ENCODE assay signal across 25 mouse cellular contexts in genomic region chr6:77120926-77121325, GRCm38 (mm10).
DNase-seq lines count a peak whose midpoint lies in the region; ATAC-seq lines count a peak whose summit lies in the region.
"Had no signal": no experiment of that assay in that cellular context is flagged by ENCODE, and none has a peak within 500 bp of the region (broad histone marks: within the 10 kb centered on the region; RNA-seq: fewer than 3 reads in every experiment).

No protein-coding gene starts in this region.

- no peak overlapping the region for H3K9ac ChIP-seq in forebrain, embryonic 11.5 days (ENCODE audit: low read length)
- H3K9ac ChIP-seq: embryonic facial prominence, embryonic 12.5 days; embryonic facial prominence, embryonic 15.5 days; forebrain, embryonic 13.5 days; heart, embryonic 13.5 days; hindbrain, embryonic 12.5 days; intestine, embryonic 15.5 days had no signal

- 89% methylated on average over 2 of the region's 2 CpGs for WGBS in forebrain, embryonic 10.5 days
- 85% methylated on average over 2 of the region's 2 CpGs for WGBS in forebrain, embryonic 11.5 days

- no peak overlapping the region for H3K4me3 ChIP-seq in forebrain, embryonic 10.5 days
- H3K4me3 ChIP-seq in forebrain, embryonic 11.5 days (ENCODE audit: low read depth, low read length), result no peak overlapping the region
- H3K4me3 ChIP-seq: embryonic facial prominence, embryonic 12.5 days; embryonic facial prominence, embryonic 15.5 days; forebrain, embryonic 13.5 days; gastrocnemius, adult 2 months; heart, adult 2 months; heart, embryonic 10.5 days; heart, embryonic 13.5 days; hindbrain, embryonic 12.5 days; intestine, embryonic 15.5 days had no signal

- intact Hi-C loops in left cerebral cortex, postnatal 14 days (cut with DNase I), result no loop called here

- no peaks in the 10 kb centered on the region for H3K36me3 ChIP-seq in forebrain, embryonic 10.5 days (replicated peaks)
- H3K36me3 ChIP-seq in forebrain, embryonic 11.5 days (ENCODE audit: control insufficient read depth, insufficient read depth, low read length), result no peaks in the 10 kb centered on the region
- H3K36me3 ChIP-seq: embryonic facial prominence, embryonic 12.5 days; embryonic facial prominence, embryonic 15.5 days; heart, embryonic 10.5 days; heart, embryonic 13.5 days; hindbrain, embryonic 12.5 days; intestine, embryonic 15.5 days had no signal

- H3K27ac ChIP-seq in forebrain, embryonic 10.5 days, result peak overlapping the region; percentile 9; the same call in 1 of the 2 replicates
- H3K27ac ChIP-seq in forebrain, embryonic 11.5 days (ENCODE audit: low read depth, low read length), result no peak overlapping the region
- H3K27ac ChIP-seq: embryonic facial prominence, embryonic 12.5 days; embryonic facial prominence, embryonic 15.5 days; forebrain, embryonic 13.5 days; gastrocnemius, adult 2 months; heart, adult 2 months; heart, embryonic 10.5 days; heart, embryonic 13.5 days; hindbrain, embryonic 12.5 days; intestine, embryonic 15.5 days had no signal

- H3K4me2 ChIP-seq in forebrain, embryonic 11.5 days (ENCODE audit: low read depth, low read length, severe bottlenecking), result no peak overlapping the region
- H3K4me2 ChIP-seq: embryonic facial prominence, embryonic 12.5 days; embryonic facial prominence, embryonic 15.5 days; forebrain, embryonic 13.5 days; heart, embryonic 13.5 days; hindbrain, embryonic 12.5 days; intestine, embryonic 15.5 days had no signal

- H3K4me1 ChIP-seq in forebrain, embryonic 10.5 days, result peaks cover 16% of the 10 kb centered on the region
- H3K4me1 ChIP-seq in forebrain, embryonic 11.5 days (replicated peaks; ENCODE audit: control insufficient read depth, insufficient read depth, low read length), result no peaks in the 10 kb centered on the region
- H3K4me1 ChIP-seq: embryonic facial prominence, embryonic 12.5 days; embryonic facial prominence, embryonic 15.5 days; forebrain, embryonic 13.5 days; heart, embryonic 10.5 days; heart, embryonic 13.5 days; hindbrain, embryonic 12.5 days; intestine, embryonic 15.5 days had no signal

- H3K27me3 ChIP-seq in forebrain, embryonic 10.5 days (ENCODE audit: poor library complexity, severe bottlenecking), result no peaks in the 10 kb centered on the region
- no peaks in the 10 kb centered on the region for H3K27me3 ChIP-seq in forebrain, embryonic 11.5 days (ENCODE audit: control insufficient read depth, insufficient read depth, low read length)
- H3K27me3 ChIP-seq: embryonic facial prominence, embryonic 12.5 days; embryonic facial prominence, embryonic 15.5 days; forebrain, embryonic 13.5 days; heart, embryonic 13.5 days; hindbrain, embryonic 12.5 days; intestine, embryonic 15.5 days had no signal

- no peak for DNase-seq in forebrain, embryonic 10.5 days (ENCODE audit: extremely low spot score, low spot score)
- no peak for DNase-seq in forebrain, embryonic 11.5 days (ENCODE audit: low spot score)
- peak; percentile 11 for DNase-seq in heart, adult 11 months
- no peak for DNase-seq in heart, adult 18-20 months
- peak; percentile 12 to 21 for DNase-seq in left cerebral cortex, postnatal 14 days (ENCODE audit: low spot score in 2 of 2)
- DNase-seq in left cerebral cortex, adult 11 months (ENCODE audit: low spot score), result no peak
- DNase-seq in right cerebral cortex, postnatal 36 days (ENCODE audit: low spot score in 2 of 2), result peak; percentile 12 to 23
- no peak for DNase-seq in right cerebral cortex, postnatal 14 days
- DNase-seq: adrenal gland, postnatal 10 days; adrenal gland, postnatal 36 days; cerebellum, adult 11 months; gastrocnemius, adult 2 months; gastrocnemius, postnatal 14 days; heart, adult 2 months; heart, postnatal 14 days; heart, postnatal 4 days had no signal

- H3K9me3 ChIP-seq in forebrain, embryonic 10.5 days, result no peaks in the 10 kb centered on the region
- H3K9me3 ChIP-seq in forebrain, embryonic 11.5 days (ENCODE audit: control insufficient read depth, low read length), result no peaks in the 10 kb centered on the region
- H3K9me3 ChIP-seq: embryonic facial prominence, embryonic 12.5 days; embryonic facial prominence, embryonic 15.5 days; forebrain, embryonic 13.5 days; heart, embryonic 10.5 days; heart, embryonic 13.5 days; hindbrain, embryonic 12.5 days; intestine, embryonic 15.5 days had no signal

- ATAC-seq in forebrain, embryonic 11.5 days (replicated peaks; ENCODE audit: low FRiP score), result no peak
- ATAC-seq: activated CD4-positive, CD25-positive, alpha-beta regulatory T cell, adult 4 months; forebrain, embryonic 13.5 days; forebrain, embryonic 16.5 days; intestine, embryonic 15.5 days had no signal

Comparison
In these comparisons a context has a peak if more than half of its experiments do, and no peak if none do; other contexts are left out.
1. DNase-seq: peak in heart, adult 11 months (single experiment), left cerebral cortex, postnatal 14 days (2 of 2) and right cerebral cortex, postnatal 36 days (2 of 2); none in forebrain, embryonic 10.5 days (single experiment), forebrain, embryonic 11.5 days (single experiment), heart, adult 18-20 months (0 of 2), left cerebral cortex, adult 11 months (single experiment) and right cerebral cortex, postnatal 14 days (single experiment).